Mouse (Mus musculus) heart, postnatal 25 days (tissue): ENCODE results near the gene Ints11. TPM values are rescaled to one million over a fixed set of nuclear protein-coding genes. Genes with fewer than 3 reads are reported as not detected.

Experiments
- DNase-seq: peaks from one replicate; pipeline ENCODE4 v3.0.0; 2022; ENCODE audit warnings: low spot score
- intact Hi-C: fragments of 180-260 bp; cut with DNase I; formaldehyde crosslinking; loops from one replicate; pipeline ENCODE4 v1.15.1; 2025
- total RNA-seq, 2 experiments: library from RNA; stranded (reverse); gene quantifications; 2 replicates each; pipeline ENCODE4 v1.2.3; 2021

Gene Ints11
- 10 to 100 TPM; 15.9 to 17.5 TPM for total RNA-seq

DNA sequence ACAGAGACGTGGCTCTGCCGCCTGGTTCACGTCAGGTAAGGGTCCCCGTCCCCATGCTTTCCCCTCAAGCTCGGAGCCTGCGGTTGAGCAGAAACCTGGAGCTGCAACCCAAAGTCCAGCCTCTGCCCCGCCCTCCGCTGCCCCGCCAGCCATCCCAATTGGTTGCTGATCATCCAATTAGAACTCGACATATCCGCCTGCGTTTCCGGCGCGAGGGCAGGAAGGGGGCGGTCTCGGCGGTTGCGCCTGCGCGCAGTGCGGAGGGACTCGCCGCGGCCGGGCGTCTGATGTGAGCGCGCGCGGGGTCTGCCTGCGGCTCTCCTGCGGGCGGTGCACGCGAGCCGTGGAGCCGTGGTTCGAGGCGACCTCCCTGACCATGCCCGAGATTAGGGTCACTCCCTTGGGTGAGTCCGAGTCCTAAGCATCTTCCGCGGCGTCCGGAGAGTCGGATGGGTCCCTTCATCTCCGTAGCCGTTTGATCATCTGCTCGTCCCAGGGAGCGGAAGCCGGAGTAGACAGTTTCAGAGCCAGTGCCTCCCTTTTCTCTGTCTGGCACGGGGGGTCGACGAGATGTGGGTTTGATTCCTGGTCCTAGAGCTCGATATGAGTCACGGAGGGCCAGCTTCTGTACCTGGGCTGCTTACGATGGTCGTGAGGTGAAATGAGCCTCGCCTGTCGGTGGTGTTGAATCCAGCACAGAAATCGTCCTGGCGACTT is at the start of gene Ints11, which contains the start of gene Cptp:
Gene Ints11 (plus strand): TSS at position 230 of the 717 bp plus-strand sequence.
Gene Cptp (minus strand): TSS at position 124 of the 717 bp plus-strand sequence.
- DNase-seq: peak; percentile 96
- intact Hi-C loops: loop anchor here (1.0 to 2.0 kb wide), 3 partner anchors 19 to 73 kb away; no protein-coding TSS in a partner anchor

- no peak for DNase-seq
- intact Hi-C loops: no loop called here
These were observed 48.3 kb upstream of the Ints11 start for GRCm38 (mm10) chr4:155821025-155821424.

- intact Hi-C loops: no loop called here
These were observed 45.9 kb upstream of the Ints11 start for GRCm38 (mm10) chr4:155823443-155823842.

DNA sequence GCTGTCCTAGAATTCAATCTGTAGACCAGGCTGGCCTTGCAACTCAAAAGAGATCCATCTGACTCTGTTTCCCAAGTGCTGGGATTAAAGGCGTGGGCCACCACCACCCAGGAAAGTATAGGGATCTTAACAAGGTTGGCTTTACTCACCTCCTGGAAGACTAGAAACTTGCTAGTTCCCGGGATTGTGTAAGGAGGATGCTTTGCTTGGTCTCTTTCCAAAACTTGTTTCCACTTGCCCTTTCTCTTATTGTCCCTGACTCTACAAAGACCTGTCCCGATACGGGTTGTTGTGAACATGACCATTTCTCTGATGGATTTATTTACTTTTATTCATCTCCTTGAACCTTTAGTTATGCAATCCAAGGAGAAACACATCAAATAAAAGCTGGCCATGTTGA is 39.5 kb upstream of the Ints11 start:
- intact Hi-C loops: loop anchor here (2.0 to 5.0 kb wide), 3 partner anchors 17 to 112 kb away; partner anchors contain the start of genes Acap3, Ccnl2, Pusl1 and Ube2j2
- DNase-seq: no peak

More at GRCm38 (mm10) chr4:155823443-155823842, 45.9 kb upstream of the Ints11 start:
- DNase-seq: no peak

- DNase-seq: no peak
- intact Hi-C loops: loop anchor here (2.0 to 5.0 kb wide), 3 partner anchors 18 to 112 kb away; partner anchors contain the start of genes Acap3, Ccnl2, Pusl1 and Ube2j2
These were observed 38.8 kb upstream of the Ints11 start for GRCm38 (mm10) chr4:155830596-155830995.

- intact Hi-C loops: loop anchor here (2.0 to 5.0 kb wide), 3 partner anchors 18 to 111 kb away; partner anchors contain the start of genes Acap3, Ccnl2, Pusl1 and Ube2j2
- peak; percentile 86 for DNase-seq
These were observed 38.1 kb upstream of the Ints11 start, which contains the start of gene Aurkaip1 for GRCm38 (mm10) chr4:155831205-155831766. Gene Aurkaip1 (plus strand): TSS chr4:155831272.

GRCm38 (mm10) chr4:155831831-155832230 is 37.5 kb upstream of the Ints11 start:
- intact Hi-C loops: loop anchor here (2.0 to 5.0 kb wide), 3 partner anchors 19 to 110 kb away; partner anchors contain the start of genes Acap3, Ccnl2, Pusl1 and Ube2j2
- DNase-seq: no peak

DNA sequence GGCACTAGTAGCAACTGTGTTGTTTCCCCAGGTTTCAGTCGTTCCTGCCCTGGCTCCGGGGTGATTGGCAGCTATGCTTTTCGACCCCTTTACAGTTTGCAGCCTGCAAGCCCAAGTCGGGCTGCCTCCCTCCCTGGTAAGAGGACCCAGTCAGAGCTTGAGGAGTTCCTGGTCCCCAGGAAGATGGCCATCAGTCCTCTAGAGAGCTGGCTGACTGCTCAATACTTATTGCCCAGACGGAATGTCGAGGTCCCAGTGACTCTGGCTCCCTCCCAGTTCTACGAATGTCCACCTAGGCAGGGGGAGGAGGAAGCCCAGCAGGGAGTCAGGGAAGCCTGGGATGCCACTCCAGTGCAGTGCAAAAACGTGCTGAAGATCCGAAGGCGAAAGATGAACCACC is 37.0 kb upstream of the Ints11 start:
- intact Hi-C loops: loop anchor here (5.0 kb wide), 2 partner anchors 60 to 110 kb away; partner anchors contain the start of genes Acap3, Pusl1 and Ube2j2
- no peak for DNase-seq

GRCm38 (mm10) chr4:155833234-155833633 is 36.1 kb upstream of the Ints11 start:
- intact Hi-C loops: loop anchor here (5.0 kb wide), 2 partner anchors 59 to 109 kb away; partner anchors contain the start of genes Acap3, Pusl1 and Ube2j2
- no peak for DNase-seq

- intact Hi-C loops: loop anchor here (5.0 kb wide), 2 partner anchors 58 to 108 kb away; partner anchors contain the start of genes Acap3, Pusl1 and Ube2j2
- DNase-seq: peak; percentile 75
These were observed 35.5 kb upstream of the Ints11 start for GRCm38 (mm10) chr4:155833836-155834235.

GRCm38 (mm10) chr4:155837404-155838010 is 31.8 kb upstream of the Ints11 start:
- peak; percentile 69 for DNase-seq
- intact Hi-C loops: no loop called here

GRCm38 (mm10) chr4:155838187-155839153 is 30.9 kb upstream of the Ints11 start:
- intact Hi-C loops: no loop called here
- DNase-seq: peak; percentile 62

GRCm38 (mm10) chr4:155839483-155839910 is 29.8 kb upstream of the Ints11 start, which contains the start of gene Mxra8:
Gene Mxra8 (plus strand): TSS chr4:155839680.
- DNase-seq: peak; percentile 94
- intact Hi-C loops: no loop called here

DNA sequence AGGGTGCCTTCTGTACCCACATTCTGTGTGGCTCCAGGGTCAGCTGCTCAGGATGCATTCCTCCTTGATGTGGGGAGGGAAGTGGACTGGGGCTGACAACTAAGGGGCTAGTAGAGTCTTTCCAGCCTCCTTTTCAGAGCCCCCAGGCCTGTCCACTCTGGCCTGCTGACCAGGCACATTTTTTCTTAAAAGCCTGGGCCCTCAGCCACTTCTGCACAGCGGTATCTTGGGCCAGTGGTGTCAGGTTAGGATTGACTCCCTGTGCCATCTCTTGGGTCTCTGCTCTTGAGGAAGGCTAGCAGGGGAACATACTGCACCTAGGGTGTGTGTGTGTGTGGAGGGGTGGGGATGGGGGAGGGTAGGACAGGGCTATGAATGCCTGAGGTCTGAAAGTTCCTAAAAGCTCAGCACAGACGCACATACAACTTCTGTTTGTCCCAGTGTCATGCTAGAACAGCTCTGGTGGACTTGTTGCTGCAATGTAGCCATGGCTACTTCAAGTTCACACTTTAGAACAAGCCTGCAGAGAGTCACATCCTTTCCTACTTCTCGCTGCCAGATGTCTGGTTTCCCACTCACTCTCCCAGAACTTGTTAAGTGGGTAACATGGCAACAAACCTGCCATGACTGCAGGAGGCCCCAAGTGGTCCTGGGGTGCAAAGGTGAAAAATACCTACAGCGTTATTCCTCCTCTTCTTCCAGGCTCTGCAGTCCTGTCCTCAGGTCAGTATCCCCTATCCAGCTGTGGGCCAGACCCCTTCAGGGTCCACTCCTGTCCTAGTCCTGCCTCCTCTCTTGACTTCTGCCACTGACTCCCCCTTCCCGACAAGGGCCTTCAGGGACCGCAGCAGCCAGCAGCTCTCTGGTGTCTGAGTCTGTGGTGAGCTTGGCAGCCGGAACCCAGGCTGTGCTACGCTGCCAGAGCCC is 29.0 kb upstream of the Ints11 start:
- no peak for DNase-seq
- intact Hi-C loops: no loop called here

GRCm38 (mm10) chr4:155841003-155841454 is 28.3 kb upstream of the Ints11 start:
- intact Hi-C loops: no loop called here
- DNase-seq: peak; percentile 60

GRCm38 (mm10) chr4:155841651-155842270 is 27.6 kb upstream of the Ints11 start:
- intact Hi-C loops: no loop called here
- DNase-seq: no peak

GRCm38 (mm10) chr4:155843231-155843630 is 26.1 kb upstream of the Ints11 start:
- no peak for DNase-seq

More at GRCm38 (mm10) chr4:155843231-155843630, 26.1 kb upstream of the Ints11 start:
- intact Hi-C loops: no loop called here
